Mouse (Mus musculus) kidney, postnatal 0 days (tissue): Measurements from ENCODE around the gene Chst11. TPM values are rescaled to one million over a fixed set of nuclear protein-coding genes. Genes with fewer than 3 reads are reported as not detected.

Source experiments
- ATAC-seq: fragments of 200-750 bp; cut with Nextera tagmentation; replicated peaks from 2 replicates; pipeline ENCODE4 v1.8.0; 2017; ENCODE audit warnings: low read depth, moderate number of reproducible peaks, moderate TSS enrichment, moderate library complexity; ENCODE audit not compliant: low FRiP score
- DNase-seq: peaks from one replicate; pipeline ENCODE4 v3.0.0-alpha.2; 2016; ENCODE audit warnings: low spot score
- H3K27ac ChIP-seq: fragments of 300-500 bp; sonication (generic); 2 replicates; pipeline ENCODE4 v1.5.1; 2014; ENCODE audit warnings: mild to moderate bottlenecking
- H3K27me3 ChIP-seq: fragments of 300-500 bp; sonication (generic); 2 replicates; pipeline ENCODE4 v1.6.1; 2014; ENCODE audit warnings: low read length, mixed read lengths; ENCODE audit not compliant: insufficient read depth
- H3K36me3 ChIP-seq: fragments of 300-500 bp; sonication (generic); 2 replicates; pipeline ENCODE4 v1.6.1; 2014; ENCODE audit warnings: low read length, mixed read lengths; ENCODE audit not compliant: insufficient read depth
- H3K4me1 ChIP-seq: fragments of 300-500 bp; sonication (generic); replicated peaks from 2 replicates; pipeline ENCODE4 v1.6.1; 2014; ENCODE audit warnings: antibody characterized with exemption, low read length, mixed read lengths; ENCODE audit not compliant: insufficient read depth
- H3K4me2 ChIP-seq: fragments of 300-500 bp; sonication (generic); 2 replicates; pipeline ENCODE4 v1.6.1; 2014; ENCODE audit warnings: mild to moderate bottlenecking, low read length, moderate library complexity, mixed read lengths
- H3K4me3 ChIP-seq: fragments of 300-500 bp; sonication (generic); replicated peaks from 2 replicates; pipeline ENCODE4 v1.5.1; 2014; ENCODE audit warnings: low read depth, low read length
- H3K9ac ChIP-seq: fragments of 300-500 bp; sonication (generic); 2 replicates; pipeline ENCODE4 v1.6.1; 2014; ENCODE audit warnings: low read depth, low read length
- H3K9me3 ChIP-seq: fragments of 300-500 bp; sonication (generic); replicated peaks from 2 replicates; pipeline ENCODE4 v1.6.1; 2016; ENCODE audit warnings: low read length, inconsistent platforms, mixed read lengths
- CTCF ChIP-seq: IDR thresholded peaks from 2 replicates; pipeline ENCODE4 v1.5.1; 2016; ENCODE audit warnings: antibody characterized with exemption, low read depth, mild to moderate bottlenecking, moderate library complexity
- WGBS: fragments of 180-500 bp; shearing (Covaris S2); extraction: QIAGEN DNeasy Blood & Tissue Kit; methylation state at CpG from one replicate; pipeline ENCODE4 v1.1.7; 2014; 5-methylcytosine and 5-hydroxymethylcytosine counted together
- polyA plus RNA-seq: library from polyadenylated mRNA; unstranded; fragments of >200 nt; fragmentation: Nextera tagmentation; extraction: Ambion mirVana; gene quantifications from 2 replicates; pipeline ENCODE4 v1.2.1, GENCODE M21; 2015

Gene Chst11
- polyA plus RNA-seq, 1 experiment from 2014 or later: 2.9 TPM

DNA sequence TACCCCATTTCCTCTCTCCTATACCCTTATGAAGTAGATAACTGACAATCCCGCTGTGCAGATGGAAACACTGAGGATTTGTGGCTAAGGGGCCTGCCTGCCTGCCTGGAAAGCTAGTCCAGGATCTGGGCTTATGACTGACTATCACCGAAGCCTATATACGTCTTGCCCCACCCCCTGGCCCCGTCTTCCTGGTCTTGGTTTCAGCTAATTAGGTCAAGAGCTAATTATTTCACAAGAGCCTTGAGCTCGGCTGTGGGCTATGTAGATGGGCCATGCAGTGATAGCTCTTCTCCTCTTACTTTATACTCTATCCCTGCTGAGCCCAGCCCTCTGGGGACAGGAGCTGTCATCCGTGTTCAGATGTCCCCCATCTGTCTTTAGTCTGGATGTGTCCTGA, 12.2 kb downstream of the Chst11 start:
- WGBS: 71% methylated on average over 6 of the region's 6 CpGs
- H3K4me1 ChIP-seq: no peaks in the 10 kb centered on the region
- no peak for TF ChIP-seq CTCF

GRCm38 (mm10) chr10:83000169-83000568, 14.9 kb downstream of the Chst11 start:
- Histone ChIP-seq H3K36me3 (no peaks in the 10 kb centered on the region), H3K9ac (no peak overlapping the region), H3K4me3 (no peak overlapping the region), H3K4me1 (peaks cover 14% of the 10 kb centered on the region; the same call in 1 of the 2 replicates), H3K4me2 (no peak overlapping the region), H3K9me3 (no peaks in the 10 kb centered on the region), H3K27me3 (no peaks in the 10 kb centered on the region), H3K27ac (no peak overlapping the region)
- ATAC-seq: 0 out of 2 replicates have a peak, but pooled peaks have one; percentile 17
- peak; percentile 76 for DNase-seq
- TF ChIP-seq CTCF: no peak
- 45% methylated on average over 5 of the region's 5 CpGs for WGBS

More for the DNA sequence above, 12.2 kb downstream of the Chst11 start:
- ATAC-seq (no peak), DNase-seq (no peak)
- Histone ChIP-seq H3K4me2 (no peak overlapping the region), H3K9ac (no peak overlapping the region), H3K4me3 (no peak overlapping the region), H3K27ac (no peak overlapping the region), H3K27me3 (no peaks in the 10 kb centered on the region), H3K9me3 (no peaks in the 10 kb centered on the region), H3K36me3 (no peaks in the 10 kb centered on the region)

DNA sequence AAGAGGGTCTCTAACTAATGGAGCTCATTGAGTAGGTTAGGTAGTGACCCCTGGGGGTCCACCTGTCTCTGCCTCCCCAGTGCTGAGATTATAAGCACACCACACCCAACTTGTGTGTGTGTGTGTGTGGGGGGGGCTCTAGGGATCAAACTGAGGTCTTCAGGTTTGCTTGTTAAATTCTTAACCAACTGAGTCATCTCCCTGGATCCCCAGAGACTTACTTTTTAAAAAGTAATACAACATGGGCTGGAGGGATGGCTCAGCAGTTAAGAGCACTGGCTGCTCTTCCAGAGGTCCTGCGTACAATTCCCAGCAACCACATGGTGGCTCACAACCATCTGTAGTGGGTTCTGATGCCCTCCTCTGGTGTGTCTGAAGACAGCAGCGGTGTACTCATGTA, 15.4 kb downstream of the Chst11 start:
- ATAC-seq (0 out of 2 replicates have a peak, but pooled peaks have one; percentile 5), DNase-seq (no peak)
- Histone ChIP-seq H3K4me2 (no peak overlapping the region), H3K4me3 (no peak overlapping the region), H3K27ac (no peak overlapping the region), H3K9ac (no peak overlapping the region), H3K36me3 (no peaks in the 10 kb centered on the region), H3K27me3 (no peaks in the 10 kb centered on the region), H3K4me1 (peaks cover 16% of the 10 kb centered on the region; the same call in 1 of the 2 replicates), H3K9me3 (no peaks in the 10 kb centered on the region)
- no peak for TF ChIP-seq CTCF
- WGBS: 92% methylated on average over 2 of the region's 2 CpGs

GRCm38 (mm10) chr10:83003899-83004298, 18.6 kb downstream of the Chst11 start:
- H3K36me3 ChIP-seq: no peaks in the 10 kb centered on the region
- no peak for DNase-seq
- H3K27me3 ChIP-seq: no peaks in the 10 kb centered on the region
- 84% methylated on average over 7 of the region's 7 CpGs for WGBS
- no peak overlapping the region for H3K9ac ChIP-seq
- no peak overlapping the region for H3K27ac ChIP-seq
- no peak overlapping the region for H3K4me2 ChIP-seq
- H3K9me3 ChIP-seq: no peaks in the 10 kb centered on the region
- peaks cover 16% of the 10 kb centered on the region; the same call in 1 of the 2 replicates for H3K4me1 ChIP-seq
- no peak for ATAC-seq
- no peak for TF ChIP-seq CTCF
- H3K4me3 ChIP-seq: no peak overlapping the region

DNA sequence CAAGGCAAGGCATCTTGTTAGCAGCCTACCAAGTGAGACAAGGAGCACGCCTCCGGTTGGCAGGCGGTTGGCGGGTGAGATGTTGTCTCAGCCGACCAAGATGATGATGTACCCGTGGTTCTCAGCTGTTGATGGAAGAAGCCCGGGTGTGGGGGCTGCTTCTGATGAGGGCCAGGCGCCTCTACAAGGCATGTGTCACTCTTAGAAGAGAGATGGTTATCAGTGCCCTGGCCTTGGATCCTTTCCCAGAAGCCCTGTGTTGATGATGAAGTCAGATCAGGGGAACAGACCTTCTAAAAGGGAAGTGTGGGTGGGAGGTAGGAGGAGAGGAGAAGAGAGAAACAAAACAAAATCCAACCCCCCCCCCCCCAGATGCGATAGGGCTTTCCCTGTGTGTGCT, 19.1 kb downstream of the Chst11 start:
- WGBS: 27% methylated on average over 9 of the region's 9 CpGs
- ATAC-seq (no peak), DNase-seq (peak; percentile 36)
- H3K4me2 ChIP-seq: no peak overlapping the region
- no peak overlapping the region for H3K9ac ChIP-seq
- peaks cover 17% of the 10 kb centered on the region; the same call in 1 of the 2 replicates for H3K4me1 ChIP-seq
- no peak overlapping the region for H3K4me3 ChIP-seq
- H3K36me3 ChIP-seq: no peaks in the 10 kb centered on the region
- H3K9me3 ChIP-seq: no peaks in the 10 kb centered on the region
- no peak overlapping the region for H3K27ac ChIP-seq
- TF ChIP-seq CTCF: no peak
- H3K27me3 ChIP-seq: no peaks in the 10 kb centered on the region

DNA sequence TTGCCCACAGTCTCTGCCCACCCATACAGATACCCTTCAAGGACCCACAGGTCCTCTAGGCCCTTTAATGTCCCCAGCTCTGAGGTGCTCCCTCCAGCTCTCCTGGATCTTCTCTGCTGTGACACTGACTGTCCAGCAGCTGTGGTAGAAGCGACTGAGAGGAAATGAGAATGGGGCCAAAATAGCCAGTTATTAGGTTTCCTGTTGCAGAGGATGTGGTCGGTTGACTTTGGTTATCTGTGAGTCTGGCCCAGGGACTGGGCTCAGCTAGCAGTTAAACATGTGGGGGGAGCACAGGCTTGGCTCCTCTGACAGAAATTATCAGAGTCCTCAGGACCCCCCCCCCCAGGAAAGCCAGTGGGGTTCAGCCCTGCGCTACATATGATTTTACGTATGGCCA, 19.7 kb downstream of the Chst11 start:
- H3K36me3 ChIP-seq: no peaks in the 10 kb centered on the region
- ATAC-seq: 0 out of 2 replicates have a peak, but pooled peaks have one; percentile 33
- no peak overlapping the region for H3K4me3 ChIP-seq
- H3K9ac ChIP-seq: no peak overlapping the region
- H3K27me3 ChIP-seq: no peaks in the 10 kb centered on the region
- peaks cover 21% of the 10 kb centered on the region; the same call in 1 of the 2 replicates for H3K4me1 ChIP-seq
- no peak overlapping the region for H3K27ac ChIP-seq
- no peak overlapping the region; the same call in 1 of the 2 replicates for H3K4me2 ChIP-seq
- WGBS: 55% methylated on average over 4 of the region's 4 CpGs
- DNase-seq: peak; percentile 46
- no peak for TF ChIP-seq CTCF
- no peaks in the 10 kb centered on the region for H3K9me3 ChIP-seq

GRCm38 (mm10) chr10:83006258-83006657, 21.0 kb downstream of the Chst11 start:
- TF ChIP-seq CTCF: no peak
- H3K4me3 ChIP-seq: no peak overlapping the region
- H3K4me2 ChIP-seq: no peak overlapping the region
- no peak overlapping the region for H3K9ac ChIP-seq
- no peak overlapping the region for H3K27ac ChIP-seq
- no peaks in the 10 kb centered on the region for H3K9me3 ChIP-seq
- ATAC-seq: no peak
- WGBS: 93% methylated on average over 8 of the region's 8 CpGs
- no peak for DNase-seq
- H3K4me1 ChIP-seq: peaks cover 23% of the 10 kb centered on the region; the same call in 1 of the 2 replicates
- no peaks in the 10 kb centered on the region for H3K36me3 ChIP-seq
- H3K27me3 ChIP-seq: no peaks in the 10 kb centered on the region
